Mouse (Mus musculus): Measurements from ENCODE around the gene Mex3d.
A peak's percentile ranks its signal among the peaks of the same experiment; 100 is the strongest.

GRCm38 (mm10) chr10:80344131-80344661, 43.3 kb downstream of the Mex3d start:
- no peak for TF ChIP-seq CTCF (IDR thresholded peaks at IDR 0.05 in 2 of 3, conservative IDR thresholded peaks at IDR 0.05 in 1 of 3; ENCODE audit: control insufficient read depth in 1 of 3, insufficient read depth in 1 of 3, low read depth in 2 of 3, low read length in 3 of 3, poor library complexity in 1 of 3, severe bottlenecking in 1 of 3)
- peak; percentile 93 for TF ChIP-seq TCF12 (IDR thresholded peaks at IDR 0.05; ENCODE audit: low read depth, low read length)
- TF ChIP-seq KAT2A (conservative IDR thresholded peaks at IDR 0.05; ENCODE audit: low read depth, low read length) = no peak; the same call in 1 of the 2 replicates
- no peak for TF ChIP-seq POLR2AphosphoS2 (IDR thresholded peaks at IDR 0.05; ENCODE audit: low read length)
- no peak for TF ChIP-seq MAFK (IDR thresholded peaks at IDR 0.05; ENCODE audit: borderline replicate concordance, low read depth, low read length)
- no peak for TF ChIP-seq RAD21 (IDR thresholded peaks at IDR 0.05; ENCODE audit: low read depth, low read length)
